8 mouse cellular contexts compared by ENCODE assay signal in genomic region chr2:122665973-122666875, GRCm38 (mm10). TPM values are rescaled to one million over a fixed set of nuclear protein-coding genes. Genes with fewer than 3 reads are reported as not detected.
DNase-seq lines count a peak whose midpoint lies in the region; ATAC-seq lines count a peak whose summit lies in the region.

No protein-coding gene starts in this region.

- DNase-seq in frontal cortex, postnatal 10 days (ENCODE audit: low spot score in 2 of 2): no peak
- DNase-seq in 3134 (ENCODE audit: extremely low read depth, insufficient read length, low spot score) (peak; percentile 38), adipocyte (ENCODE audit: low spot score) (peak; percentile 17)
- DNase-seq in embryonic facial prominence, embryonic 10.5 days (ENCODE audit: low spot score): peak; percentile 53
- DNase-seq in kidney, adult 9 months: peak; percentile 44
- DNase-seq in lung, postnatal 14 days: peak; percentile 58
- DNase-seq in splenic B cell, adult 2 months (ENCODE audit: low read depth, low spot score): peak; percentile 81

- no peaks in the 10 kb centered on the region for H3K9me3 ChIP-seq in embryonic facial prominence, embryonic 10.5 days

- WGBS in embryonic facial prominence, embryonic 10.5 days: 52% methylated on average over 12 of the region's 12 CpGs

- peak; percentile 96 for ATAC-seq in frontal cortex, adult (ENCODE audit: low TSS enrichment)

- no peak overlapping the region for H3K27ac ChIP-seq in embryonic facial prominence, embryonic 10.5 days (replicated peaks)

- H3K36me3 ChIP-seq in embryonic facial prominence, embryonic 10.5 days (replicated peaks): no peaks in the 10 kb centered on the region
- no peaks in the 10 kb centered on the region for H3K36me3 ChIP-seq in splenic B cell, adult 2 months (ENCODE audit: control insufficient read depth, insufficient read depth, low read length, poor library complexity, severe bottlenecking)

- no peak overlapping the region for H3K4me3 ChIP-seq in embryonic facial prominence, embryonic 10.5 days

- no peaks in the 10 kb centered on the region for H3K27me3 ChIP-seq in embryonic facial prominence, embryonic 10.5 days (replicated peaks; ENCODE audit: low read depth, poor library complexity, severe bottlenecking)
- H3K27me3 ChIP-seq in splenic B cell, adult 2 months (ENCODE audit: control insufficient read depth, insufficient read depth, low read length, poor library complexity, severe bottlenecking): no peaks in the 10 kb centered on the region

- H3K4me1 ChIP-seq in embryonic facial prominence, embryonic 10.5 days: no peaks in the 10 kb centered on the region

RNA-seq across cellular contexts. Expression of gene AA467197, which starts 29.4 kb away (rescaled TPM):
- polyA plus RNA-seq in embryonic facial prominence, embryonic 10.5 days (2016; fragmentation: Nextera tagmentation; extraction: Ambion mirVana): 0.35 and 0.63 TPM in 2 replicates

RNA-seq across cellular contexts. Expression of gene Slc30a4, which starts 36.2 kb away (rescaled TPM):
- polyA plus RNA-seq in embryonic facial prominence, embryonic 10.5 days (2016; fragmentation: Nextera tagmentation; extraction: Ambion mirVana): 4.4 and 5.0 TPM in 2 replicates

RNA-seq across cellular contexts. Expression of gene Gatm, which starts 55.1 kb away (rescaled TPM):
- 6.6 and 7.2 TPM in 2 replicates for polyA plus RNA-seq in embryonic facial prominence, embryonic 10.5 days (2016; fragmentation: Nextera tagmentation; extraction: Ambion mirVana)

Comparison
In these comparisons a context has a peak if more than half of its experiments do, and no peak if none do; other contexts are left out.
1. DNase-seq: peak in 3134 (single experiment), adipocyte (single experiment), embryonic facial prominence, embryonic 10.5 days (single experiment), kidney, adult 9 months (single experiment), lung, postnatal 14 days (single experiment) and splenic B cell, adult 2 months (single experiment); none in frontal cortex, postnatal 10 days (0 of 2).